ENCODE assay signal across 16 mouse cellular contexts in the genomic region with DNA sequence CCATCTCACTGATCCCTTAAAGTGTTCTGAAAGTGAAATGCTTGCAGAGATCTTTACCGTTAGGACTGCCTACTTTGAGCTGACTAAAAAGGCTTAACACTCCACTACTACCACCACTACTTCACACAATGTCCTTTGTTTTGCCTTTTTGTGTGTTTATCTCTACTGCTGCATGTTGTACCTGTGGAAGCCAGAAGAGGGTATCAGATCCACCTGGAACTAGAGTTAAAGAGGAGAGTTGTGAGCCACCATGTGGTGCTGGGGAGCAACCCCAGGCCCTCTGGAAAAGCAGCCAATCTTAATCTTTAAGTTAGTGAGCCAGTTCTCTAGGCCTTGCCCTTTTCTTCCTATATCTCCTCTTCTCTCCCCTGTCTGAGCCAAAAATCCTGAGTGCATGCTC. TPM values are rescaled to one million over a fixed set of nuclear protein-coding genes. Genes with fewer than 3 reads are reported as not detected.
DNase-seq lines count a peak whose midpoint lies in the region; TF ChIP-seq lines count a peak whose summit lies in the region.
"Had no signal": no experiment of that assay in that cellular context is flagged by ENCODE, and none has a peak within 500 bp of the region (broad histone marks: within the 10 kb centered on the region; RNA-seq: fewer than 3 reads in every experiment).

No protein-coding gene starts in this region.

- DNase-seq in left cerebral cortex, adult 2 months (ENCODE audit: extremely low spot score in 1 of 2, low spot score in 2 of 2) = no peak
- no peak for DNase-seq in left cerebral cortex, adult 8-10 months (ENCODE audit: low spot score in 2 of 2)
- DNase-seq in 3T3-L1 (ENCODE audit: low read depth, low spot score) (peak; percentile 52), A20 (ENCODE audit: low read depth, low spot score) (peak; percentile 32)
- DNase-seq in induced T-regulatory cell, adult 2 months (ENCODE audit: low read depth) = peak; percentile 49
- no peak for DNase-seq in gastrocnemius, adult 18-20 months (ENCODE audit: low spot score)
- no peak for DNase-seq in layer of hippocampus, adult 8-10 months (ENCODE audit: low spot score in 2 of 2)
- DNase-seq: adrenal gland, postnatal 10 days; cerebellum, postnatal 36 days; gastrocnemius, postnatal 14 days; lung, postnatal 36 days had no signal

- intact Hi-C loops in left cerebral cortex, adult 2 months (cut with DNase I) = no loop called here

- no peak overlapping the region for H3K4me3 ChIP-seq in left cerebral cortex, adult 2 months
- H3K4me3 ChIP-seq: embryonic facial prominence, embryonic 13.5 days; heart, embryonic 13.5 days; kidney, embryonic 15.5 days; neural tube, embryonic 15.5 days had no signal

- peak; percentile 8 for TF ChIP-seq CTCF in left cerebral cortex, adult 2 months (IDR thresholded peaks at IDR 0.05)

- H3K27ac ChIP-seq in left cerebral cortex, adult 2 months = no peak overlapping the region
- H3K27ac ChIP-seq: embryonic facial prominence, embryonic 13.5 days; heart, embryonic 13.5 days; hindbrain, embryonic 14.5 days; kidney, embryonic 15.5 days; neural tube, embryonic 15.5 days had no signal

RNA-seq across cellular contexts. Expression of gene Dnaja1, which starts 5.3 kb away (rescaled TPM):
- 100 to 1,000 TPM; 282 to 289 TPM for total RNA-seq in left cerebral cortex, adult 2 months (2021)
- 100 to 1,000 TPM; 208 to 274 (median 248) TPM for total RNA-seq in left cerebral cortex, adult 8-10 months (2022)
- 10 to 100 TPM; 39.6 to 66.8 TPM for total RNA-seq in gastrocnemius, adult 18-20 months (2021)
- 100 to 1,000 TPM; 263 to 275 (median 274) TPM for total RNA-seq in layer of hippocampus, adult 8-10 months (2022)

RNA-seq across cellular contexts. Expression of gene Aptx, which starts 24.3 kb away (rescaled TPM):
- 10 to 100 TPM; 30.0 to 32.2 TPM for total RNA-seq in left cerebral cortex, adult 2 months (2021)
- total RNA-seq in left cerebral cortex, adult 8-10 months (2022) = 10 to 100 TPM; 30.6 to 33.1 (median 32.3) TPM
- total RNA-seq in gastrocnemius, adult 18-20 months (2021) = 10 to 100 TPM; 15.2 to 15.4 TPM
- total RNA-seq in layer of hippocampus, adult 8-10 months (2022) = 10 to 100 TPM; 27.1 to 33.3 (median 31.9) TPM

RNA-seq across cellular contexts. Expression of gene Smu1, which starts 30.5 kb away (rescaled TPM):
- total RNA-seq in left cerebral cortex, adult 2 months (2021) = 10 to 100 TPM; 47.3 to 53.0 TPM
- 10 to 100 TPM; 52.5 to 57.8 (median 55.1) TPM for total RNA-seq in left cerebral cortex, adult 8-10 months (2022)
- total RNA-seq in gastrocnemius, adult 18-20 months (2021) = 10 to 100 TPM; 29.4 to 29.7 TPM
- total RNA-seq in layer of hippocampus, adult 8-10 months (2022) = 10 to 100 TPM; 49.7 to 57.4 (median 54.0) TPM

Comparison
In these comparisons a context has a peak if more than half of its experiments do, and no peak if none do; other contexts are left out.
1. DNase-seq: peak in 3T3-L1 (single experiment), A20 (single experiment) and induced T-regulatory cell, adult 2 months (single experiment); none in left cerebral cortex, adult 2 months (0 of 2), left cerebral cortex, adult 8-10 months (0 of 2), gastrocnemius, adult 18-20 months (single experiment) and layer of hippocampus, adult 8-10 months (0 of 2).